Mouse (Mus musculus) hindbrain, embryonic 16.5 days (tissue): ENCODE results near the gene Sidt2. TPM values are rescaled to one million over a fixed set of nuclear protein-coding genes. Genes with fewer than 3 reads are reported as not detected.

Experiments
- ATAC-seq: fragments of 200-750 bp; cut with Nextera tagmentation; 2 replicates; pipeline ENCODE4 v1.8.0; 2017; ENCODE audit warnings: moderate TSS enrichment, moderate library complexity
- H3K27ac ChIP-seq: fragments of 300-500 bp; sonication (generic); 2 replicates; pipeline ENCODE4 v1.5.1; 2014; ENCODE audit warnings: low read depth, mild to moderate bottlenecking, control low read depth, low read length, moderate library complexity
- H3K27me3 ChIP-seq: fragments of 300-500 bp; sonication (generic); replicated peaks from 2 replicates; pipeline ENCODE4 v1.6.1; 2014; ENCODE audit warnings: low read length; ENCODE audit not compliant: control insufficient read depth, insufficient read depth
- H3K36me3 ChIP-seq: fragments of 300-500 bp; sonication (generic); 2 replicates; pipeline ENCODE4 v1.6.1; 2014; ENCODE audit warnings: mild to moderate bottlenecking, low read length, moderate library complexity, mixed read lengths; ENCODE audit not compliant: control insufficient read depth, insufficient read depth
- H3K4me1 ChIP-seq: fragments of 300-500 bp; sonication (generic); 2 replicates; pipeline ENCODE4 v1.6.1; 2014; ENCODE audit warnings: low read depth, low read length; ENCODE audit not compliant: control insufficient read depth, insufficient read depth
- H3K4me2 ChIP-seq: fragments of 300-500 bp; sonication (generic); 2 replicates; pipeline ENCODE4 v1.6.1; 2014; ENCODE audit warnings: mild to moderate bottlenecking, low read length, control low read depth, moderate library complexity
- H3K4me3 ChIP-seq: fragments of 300-500 bp; sonication (generic); 2 replicates; pipeline ENCODE4 v1.5.1; 2014; ENCODE audit warnings: mild to moderate bottlenecking, low read length, control low read depth, moderate library complexity
- H3K9ac ChIP-seq: fragments of 300-500 bp; sonication (generic); 2 replicates; pipeline ENCODE4 v1.6.1; 2014; ENCODE audit warnings: low read depth, mild to moderate bottlenecking, control low read depth, low read length, moderate library complexity
- H3K9me3 ChIP-seq: fragments of 300-500 bp; sonication (generic); 2 replicates; pipeline ENCODE4 v1.6.1; 2014; ENCODE audit warnings: mild to moderate bottlenecking, low read length, moderate library complexity; ENCODE audit not compliant: control insufficient read depth
- WGBS: fragments of 180-500 bp; shearing (Covaris S2); extraction: QIAGEN DNeasy Blood & Tissue Kit; methylation state at CpG from one replicate; pipeline ENCODE4 v1.1.7; 2014; 5-methylcytosine and 5-hydroxymethylcytosine counted together
- polyA plus RNA-seq: library from polyadenylated mRNA; unstranded; fragments of >200 nt; fragmentation: Nextera tagmentation; extraction: Ambion mirVana; gene quantifications from 2 replicates; pipeline ENCODE4 v1.2.1, GENCODE M21; 2015

Sidt2 gene
- polyA plus RNA-seq, 1 experiment from 2014 or later = 51.2 TPM

DNA sequence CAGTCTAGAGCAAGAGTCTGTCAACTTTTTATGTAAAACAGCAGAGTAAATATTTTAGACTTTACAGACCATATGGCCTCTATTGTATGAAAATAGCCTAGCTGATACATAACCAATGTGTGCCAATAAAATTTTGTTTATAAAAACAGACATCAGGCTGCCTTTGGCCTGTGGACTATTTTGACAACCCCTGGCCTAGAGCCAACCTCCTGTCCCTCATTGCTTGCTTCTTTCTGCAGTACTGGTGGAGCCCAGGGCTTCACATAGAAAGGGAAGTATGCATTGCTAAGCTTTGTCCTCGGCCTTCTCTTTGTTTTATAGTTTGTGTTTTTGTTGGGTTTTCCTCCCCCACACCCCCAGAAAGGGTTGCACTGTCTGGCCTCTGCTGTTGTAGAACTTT, 23.1 kb downstream of the Sidt2 start:
- Histone ChIP-seq H3K9me3 (no peaks in the 10 kb centered on the region), H3K4me3 (no peak overlapping the region), H3K36me3 (peaks cover 28% of the 10 kb centered on the region), H3K27me3 (no peaks in the 10 kb centered on the region), H3K4me1 (no peaks in the 10 kb centered on the region), H3K4me2 (no peak overlapping the region), H3K9ac (no peak overlapping the region), H3K27ac (no peak overlapping the region)
- ATAC-seq = no peak
- WGBS = 47% methylated on average over 1 of the region's 1 CpGs

DNA sequence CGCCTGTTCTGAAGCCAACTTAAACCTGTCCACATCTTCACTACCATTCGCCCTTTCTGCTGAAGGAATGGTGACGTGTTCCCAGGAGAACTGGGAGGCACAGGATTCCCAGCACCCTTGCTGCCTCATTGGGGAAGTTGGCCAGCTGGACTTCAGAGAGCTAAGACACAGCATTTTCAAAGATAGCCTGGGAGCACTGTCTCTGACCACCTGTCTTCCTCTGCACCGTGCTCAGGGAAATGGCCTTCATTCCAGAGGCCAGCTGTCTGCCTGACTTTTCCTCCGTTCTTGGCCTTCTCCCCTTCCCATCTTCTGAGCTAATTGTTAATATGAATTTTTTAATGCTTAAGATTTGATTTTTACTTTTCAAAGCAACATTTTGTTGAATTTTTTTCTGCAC, 25.8 kb downstream of the Sidt2 start:
- no peak for ATAC-seq
- Histone ChIP-seq H3K36me3 (peaks cover 42% of the 10 kb centered on the region), H3K4me1 (no peaks in the 10 kb centered on the region), H3K4me2 (no peak overlapping the region), H3K9me3 (no peaks in the 10 kb centered on the region), H3K27me3 (no peaks in the 10 kb centered on the region), H3K27ac (no peak overlapping the region), H3K4me3 (no peak overlapping the region), H3K9ac (no peak overlapping the region)
- WGBS = 85% methylated on average over 5 of the region's 5 CpGs

DNA sequence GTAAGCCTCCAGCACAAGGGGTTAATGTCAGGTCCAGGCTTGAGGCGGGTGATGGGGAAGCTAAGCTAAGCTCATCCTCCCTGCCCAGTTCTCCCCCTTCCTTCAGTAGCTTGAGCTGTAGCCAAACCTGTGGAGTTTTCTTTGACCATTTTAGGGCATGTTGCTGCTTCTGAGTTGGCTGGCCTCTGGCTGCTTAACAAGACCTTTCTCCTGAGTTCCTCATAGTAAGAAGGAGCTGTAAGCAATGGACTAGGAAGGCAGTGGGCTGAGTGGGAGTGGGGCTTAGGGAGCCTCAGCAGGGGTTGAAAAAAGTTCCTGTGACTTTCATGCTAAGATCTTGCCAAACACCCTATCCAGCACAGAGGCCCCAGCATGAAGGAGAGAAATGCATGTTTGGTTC, 35.2 kb downstream of the Sidt2 start:
- Histone ChIP-seq H3K4me3 (no peak overlapping the region), H3K9me3 (no peaks in the 10 kb centered on the region), H3K4me2 (no peak overlapping the region), H3K9ac (no peak overlapping the region), H3K4me1 (no peaks in the 10 kb centered on the region), H3K27me3 (no peaks in the 10 kb centered on the region), H3K36me3 (peaks cover 41% of the 10 kb centered on the region), H3K27ac (no peak overlapping the region)
- no peak for ATAC-seq
- 57% methylated on average over 1 of the region's 1 CpGs for WGBS

DNA sequence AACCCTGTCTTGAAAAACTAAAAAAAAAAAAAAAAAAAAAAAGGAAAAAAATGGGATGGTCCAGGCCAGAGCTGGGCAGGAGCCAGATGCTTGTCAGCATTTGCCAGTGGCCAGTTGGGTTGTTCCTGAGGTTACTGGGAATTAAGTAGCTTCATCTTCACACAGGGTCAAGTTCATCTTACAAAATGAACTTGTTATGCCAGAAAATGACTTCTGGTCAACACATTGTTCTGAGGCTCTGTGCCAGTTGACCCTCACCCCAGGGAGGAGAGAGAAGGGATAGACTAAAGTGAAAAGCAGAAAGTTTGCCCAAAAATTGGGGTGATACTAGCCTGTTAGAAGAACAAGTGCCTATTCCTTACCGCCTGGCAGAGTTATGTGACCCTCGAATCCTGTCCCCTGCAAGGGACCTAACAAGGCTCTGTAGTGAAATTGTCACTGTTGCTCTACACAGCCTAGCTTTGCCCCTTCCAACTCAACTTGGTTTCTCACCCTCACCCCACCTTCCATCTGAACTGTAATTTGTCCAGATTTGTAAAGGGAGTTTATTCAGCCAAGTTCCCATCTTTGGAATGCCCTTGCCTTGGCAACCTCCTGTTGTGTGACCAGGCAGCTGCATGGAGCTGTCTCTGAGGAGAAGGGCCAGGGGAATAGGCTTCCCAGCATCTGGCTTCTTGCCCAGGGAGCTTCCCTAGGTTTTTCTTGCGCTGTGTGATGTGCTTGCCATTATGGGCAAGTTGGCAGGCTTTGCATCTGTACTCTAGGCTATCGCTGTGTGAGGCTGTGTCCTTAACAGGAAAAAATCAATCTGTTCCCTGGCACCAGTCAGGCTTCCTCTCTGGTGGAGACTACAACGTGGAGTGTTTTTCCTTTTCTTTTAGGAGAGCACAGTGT, 37.8 kb downstream of the Sidt2 start:
- Histone ChIP-seq H3K9ac (no peak overlapping the region), H3K9me3 (no peaks in the 10 kb centered on the region), H3K27me3 (no peaks in the 10 kb centered on the region), H3K4me3 (no peak overlapping the region), H3K36me3 (peaks cover 52% of the 10 kb centered on the region), H3K4me2 (no peak overlapping the region), H3K4me1 (no peaks in the 10 kb centered on the region), H3K27ac (peak overlapping the region; percentile 53)
- ATAC-seq = peak; percentile 95
- 52% methylated on average over 5 of the region's 5 CpGs for WGBS

DNA sequence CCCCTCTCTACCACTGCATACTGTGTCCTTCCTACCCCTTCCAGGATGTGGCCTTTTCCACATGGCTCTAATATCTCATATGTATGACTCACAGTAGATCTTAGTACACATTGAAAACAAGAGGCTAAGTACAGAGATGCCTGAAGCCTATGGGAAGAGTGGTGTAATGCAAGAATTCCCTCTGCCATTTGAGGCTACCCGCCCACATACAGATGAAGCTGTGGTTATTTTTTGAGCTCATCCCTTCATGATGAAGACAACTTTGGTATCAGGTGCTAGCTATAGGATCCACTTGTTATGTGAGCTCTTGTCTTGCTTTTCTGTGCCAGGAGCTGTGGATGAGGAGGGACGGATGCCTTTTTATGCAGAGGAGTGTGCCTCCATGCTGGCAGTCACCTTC, 39.4 kb downstream of the Sidt2 start:
- H3K36me3 ChIP-seq = peaks cover 56% of the 10 kb centered on the region

DNA sequence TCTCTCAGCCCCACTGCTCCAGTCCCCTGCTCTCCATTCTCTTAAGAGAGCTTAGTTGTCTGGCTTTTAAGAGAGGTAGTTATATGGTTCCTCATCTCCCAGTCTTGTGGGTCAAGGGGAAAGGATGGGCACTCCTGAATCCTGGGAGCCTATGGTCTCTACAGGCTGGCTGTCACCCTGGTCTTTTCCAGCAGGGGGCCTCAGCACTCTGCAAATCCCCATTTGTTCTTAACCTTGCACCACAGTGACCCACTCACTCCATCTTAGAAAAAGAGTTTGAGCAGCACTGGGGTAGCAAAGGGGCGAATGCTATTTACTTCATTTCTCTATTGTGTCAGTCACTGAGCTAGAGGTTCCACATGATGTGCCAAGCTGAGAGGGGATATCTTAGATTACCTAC, 43.4 kb downstream of the Sidt2 start:
- no peak for ATAC-seq
- H3K27ac ChIP-seq = no peak overlapping the region
- no peaks in the 10 kb centered on the region for H3K27me3 ChIP-seq
- H3K4me3 ChIP-seq = no peak overlapping the region
- H3K4me2 ChIP-seq = no peak overlapping the region
- 81% methylated on average over 1 of the region's 1 CpGs for WGBS
- peaks cover 50% of the 10 kb centered on the region for H3K36me3 ChIP-seq
- H3K4me1 ChIP-seq = peaks cover 8% of the 10 kb centered on the region
- no peaks in the 10 kb centered on the region for H3K9me3 ChIP-seq
- H3K9ac ChIP-seq = no peak overlapping the region

More for the DNA sequence above, 39.4 kb downstream of the Sidt2 start:
- Histone ChIP-seq H3K4me1 (no peaks in the 10 kb centered on the region), H3K9ac (no peak overlapping the region), H3K4me2 (no peak overlapping the region), H3K4me3 (no peak overlapping the region), H3K9me3 (no peaks in the 10 kb centered on the region), H3K27ac (no peak overlapping the region), H3K27me3 (no peaks in the 10 kb centered on the region)
- 98% methylated on average over 2 of the region's 2 CpGs for WGBS
- no peak for ATAC-seq

DNA sequence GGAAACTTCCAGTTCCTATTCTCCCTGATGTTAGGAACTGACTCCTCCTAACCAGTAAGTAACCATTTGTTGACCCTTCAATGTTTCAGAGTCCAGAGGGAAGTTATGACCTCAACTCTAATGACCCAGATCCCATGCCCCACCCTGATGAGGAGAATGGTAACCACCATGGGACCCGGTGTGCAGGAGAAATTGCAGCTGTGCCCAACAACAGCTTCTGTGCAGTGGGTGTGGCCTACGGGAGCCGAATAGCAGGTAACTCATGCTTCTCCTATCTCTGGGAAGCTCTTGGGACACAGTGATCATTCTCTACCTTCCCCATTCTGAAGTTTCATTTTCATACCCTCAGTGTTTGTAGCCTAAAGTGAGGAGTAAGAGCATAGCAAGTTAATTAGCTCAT, 44.1 kb downstream of the Sidt2 start:
- no peaks in the 10 kb centered on the region for H3K9me3 ChIP-seq
- H3K4me3 ChIP-seq = no peak overlapping the region
- peaks cover 49% of the 10 kb centered on the region for H3K36me3 ChIP-seq
- no peak overlapping the region for H3K4me2 ChIP-seq
- H3K27me3 ChIP-seq = no peaks in the 10 kb centered on the region
- ATAC-seq = no peak
- 95% methylated on average over 3 of the region's 3 CpGs for WGBS
- no peak overlapping the region for H3K9ac ChIP-seq
- no peak overlapping the region for H3K27ac ChIP-seq
- peaks cover 8% of the 10 kb centered on the region for H3K4me1 ChIP-seq

DNA sequence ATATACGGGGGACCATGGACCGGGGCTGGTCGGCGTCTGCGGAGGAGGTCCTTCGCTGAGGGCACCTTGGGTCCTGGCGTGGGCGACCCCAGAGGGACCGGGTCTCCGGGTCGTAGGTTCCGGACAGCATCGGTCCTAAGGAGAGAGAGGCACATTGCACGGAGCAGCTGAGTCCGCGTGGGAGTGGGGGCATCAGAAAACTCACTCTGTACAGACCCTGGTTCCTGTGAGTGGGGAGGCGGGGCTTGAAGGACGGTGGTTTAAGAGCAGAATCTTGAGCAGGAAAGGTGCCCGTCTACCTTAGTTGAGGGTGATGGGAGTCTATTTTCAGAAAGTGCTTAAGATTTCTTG, 48.0 kb downstream of the Sidt2 start:
- 0% methylated on average over 19 of the region's 19 CpGs for WGBS
- Histone ChIP-seq H3K9me3 (no peaks in the 10 kb centered on the region), H3K27me3 (no peaks in the 10 kb centered on the region), H3K9ac (peak overlapping the region; percentile 97), H3K36me3 (peaks cover 21% of the 10 kb centered on the region), H3K4me2 (peak overlapping the region; percentile 60), H3K27ac (peak overlapping the region; percentile 98), H3K4me3 (peak overlapping the region; percentile 90), H3K4me1 (peaks cover 20% of the 10 kb centered on the region)
- peak; percentile 54 for ATAC-seq

DNA sequence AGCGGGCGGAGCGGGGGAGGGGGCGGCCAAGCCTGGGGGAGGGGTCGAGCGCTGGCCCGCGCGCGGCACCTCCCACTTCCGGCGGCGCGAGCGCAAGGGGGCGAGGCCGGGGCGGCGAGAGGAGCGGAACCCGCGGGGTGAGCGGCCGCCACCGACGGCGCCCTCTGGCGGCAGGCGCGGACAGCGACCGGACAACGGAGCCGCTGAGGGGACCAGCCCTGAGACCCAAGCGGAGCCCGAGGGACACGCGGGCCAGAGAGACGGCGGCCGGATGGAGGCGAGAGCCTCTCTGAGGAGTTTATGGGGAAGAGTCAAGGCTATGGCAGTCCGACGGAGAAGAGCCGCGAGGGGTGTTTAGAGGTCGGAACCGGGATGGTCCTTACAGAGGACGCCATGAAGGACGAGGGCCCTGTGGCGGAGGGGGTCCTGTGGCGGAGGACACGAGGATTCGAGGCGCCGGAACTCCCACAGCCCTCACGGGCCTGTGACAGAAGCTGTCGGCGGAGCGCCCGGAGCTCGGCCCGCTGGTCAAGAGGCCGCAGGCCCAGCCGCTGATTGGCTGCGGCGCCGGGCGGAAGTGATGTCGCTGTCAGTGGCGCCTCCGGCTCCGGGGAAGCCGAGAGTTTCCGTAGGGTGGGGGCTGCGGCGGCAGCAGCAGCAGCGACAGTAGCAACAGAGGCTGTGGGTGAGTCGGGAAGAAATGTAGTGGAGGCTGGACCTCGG, 48.5 kb downstream of the Sidt2 start, which contains the start of the genes Pcsk7 and Rnf214:
Pcsk7 (plus strand) TSS at position 143 of the 723 bp plus-strand sequence.
Rnf214 (minus strand) TSS at position 557 of the 723 bp plus-strand sequence.
- peaks cover 20% of the 10 kb centered on the region for H3K4me1 ChIP-seq
- H3K9me3 ChIP-seq = no peaks in the 10 kb centered on the region
- WGBS = under 1% methylated on average over 75 of the region's 80 CpGs
- H3K36me3 ChIP-seq = peaks cover 19% of the 10 kb centered on the region
- peak; percentile 94 for ATAC-seq
- H3K4me2 ChIP-seq = peak within 1 kb of the TSS; percentile 71
- H3K27me3 ChIP-seq = no peaks in the 10 kb centered on the region
- peak within 1 kb of the TSS; percentile 90 for H3K4me3 ChIP-seq
- H3K27ac ChIP-seq = peak within 1 kb of the TSS; percentile 98
- peak within 1 kb of the TSS; percentile 97 for H3K9ac ChIP-seq
